In genomic region chr17:36944121-36944775, GRCm38 (mm10) we compare ENCODE assay signal across 10 mouse cellular contexts. TPM values are rescaled to one million over a fixed set of nuclear protein-coding genes. Genes with fewer than 3 reads are reported as not detected.
DNase-seq lines count a peak whose midpoint lies in the region; TF ChIP-seq lines count a peak whose summit lies in the region.
"Had no signal": no experiment of that assay in that cellular context is flagged by ENCODE, and none has a peak within 500 bp of the region (broad histone marks: within the 10 kb centered on the region; RNA-seq: fewer than 3 reads in every experiment).

No protein-coding gene starts in this region.

- TF ChIP-seq CTCF in kidney, adult 2 months (conservative IDR thresholded peaks at IDR 0.05; ENCODE audit: insufficient read depth, insufficient read length, low read depth, low read length) = peak; percentile 14; the same call in 1 of the 2 replicates
- peak; percentile 7; the same call in 1 of the 2 replicates for TF ChIP-seq CTCF in small intestine, adult 2 months (IDR thresholded peaks at IDR 0.05; ENCODE audit: extremely low read depth, insufficient read length, insufficient replicate concordance, low read depth, low read length)

- peaks cover 8% of the 10 kb centered on the region for H3K4me1 ChIP-seq in kidney, adult 2 months (ENCODE audit: control insufficient read depth, insufficient read depth, low read length)
- H3K4me1 ChIP-seq in small intestine, adult 2 months (ENCODE audit: control insufficient read depth, insufficient read depth, insufficient read length, low read length) = peaks cover 19% of the 10 kb centered on the region

- no peak for DNase-seq in kidney, adult 2 months
- no peak for DNase-seq in kidney, adult 18-20 months
- peak; percentile 67 for DNase-seq in R1 (ENCODE audit: low read depth, low spot score)
- DNase-seq in embryo, embryonic 9.5 days (ENCODE audit: extremely low spot score) = peak; percentile 18
- DNase-seq in adrenal gland, adult 8-10 months = no peak
- no peak for DNase-seq in adrenal gland, adult 2 months
- no peak for DNase-seq in gastrocnemius, postnatal 14 days
- DNase-seq: liver, embryonic 13.5 days had no signal

- intact Hi-C loops in gastrocnemius, postnatal 14 days (cut with DNase I; ENCODE audit: low total_unique reads) = no loop called here

- H3K4me3 ChIP-seq in kidney, adult 2 months (ENCODE audit: insufficient read depth, low read depth, low read length) = no peak overlapping the region
- H3K4me3 ChIP-seq in small intestine, adult 2 months (ENCODE audit: low read depth, low read length) = 0 out of 2 replicates have a peak overlapping the region, but pooled peaks have one; percentile 2
- H3K4me3 ChIP-seq: liver, embryonic 13.5 days had no signal

- TF ChIP-seq POLR2A in kidney, adult 2 months (IDR thresholded peaks at IDR 0.05; ENCODE audit: low read depth, low read length) = no peak
- TF ChIP-seq POLR2A in small intestine, adult 2 months (IDR thresholded peaks at IDR 0.05; ENCODE audit: low read depth, low read length) = no peak

- no peaks in the 10 kb centered on the region for H3K36me3 ChIP-seq in kidney, adult 2 months (ENCODE audit: control insufficient read depth, insufficient read depth, low read length)
- peaks cover 5% of the 10 kb centered on the region for H3K36me3 ChIP-seq in small intestine, adult 2 months (ENCODE audit: control insufficient read depth, insufficient read depth, low read length)

- H3K27ac ChIP-seq in kidney, adult 2 months (ENCODE audit: insufficient read depth, low read depth, low read length) = no peak overlapping the region
- no peak overlapping the region for H3K27ac ChIP-seq in small intestine, adult 2 months (ENCODE audit: insufficient read depth, low read depth, low read length)
- H3K27ac ChIP-seq: heart, embryonic 15.5 days; liver, embryonic 13.5 days had no signal

- no peaks in the 10 kb centered on the region for H3K27me3 ChIP-seq in kidney, adult 2 months (replicated peaks; ENCODE audit: control insufficient read depth, insufficient read depth, low read length)
- peaks cover 14% of the 10 kb centered on the region for H3K27me3 ChIP-seq in small intestine, adult 2 months (ENCODE audit: control insufficient read depth, insufficient read depth, low read length)

- WGBS in kidney, adult 2 months = 44% methylated on average over 9 of the region's 9 CpGs
- 31% methylated on average over 9 of the region's 9 CpGs for WGBS in small intestine, adult 2 months

RNA-seq across cellular contexts. Expression of gene Rnf39, which starts 1.5 kb away (rescaled TPM):
- 0.36 and 0.69 TPM in 2 replicates for polyA plus RNA-seq in kidney, adult 2 months (2012; rRNA removed)
- 3.6 and 16.0 TPM in 2 replicates for polyA plus RNA-seq in small intestine, adult 2 months (2012; rRNA removed)
- under 1 TPM in 3 of 4 experiments, not detected in 1; 0.15 to 0.51 (median 0.17) TPM for total RNA-seq in adrenal gland, adult 8-10 months (2022)
- under 1 TPM; 0.35 to 0.49 TPM for total RNA-seq in adrenal gland, adult 2 months (2021)
- polyA plus RNA-seq in adrenal gland, adult 2 months (2012; rRNA removed) = 0.29 and 2.1 TPM in 2 replicates
- total RNA-seq in gastrocnemius, postnatal 14 days (2021) = not detected
- polyA plus RNA-seq: liver, embryonic 13.5 days had no signal

RNA-seq across cellular contexts. Expression of gene Ppp1r11, which starts 7.3 kb away (rescaled TPM):
- 54.9 and 73.8 TPM in 2 replicates for polyA plus RNA-seq in kidney, adult 2 months (2012; rRNA removed)
- 16.7 and 31.1 TPM in 2 replicates for polyA plus RNA-seq in small intestine, adult 2 months (2012; rRNA removed)
- 100 to 1,000 TPM in 1 of 4 experiments, 10 to 100 TPM in 3; 74.5 to 104 (median 81.9) TPM for total RNA-seq in adrenal gland, adult 8-10 months (2022)
- total RNA-seq in adrenal gland, adult 2 months (2021) = 100 to 1,000 TPM; 104 to 111 TPM
- polyA plus RNA-seq in adrenal gland, adult 2 months (2012; rRNA removed) = 21.4 and 23.1 TPM in 2 replicates
- total RNA-seq in gastrocnemius, postnatal 14 days (2021) = 10 to 100 TPM; 63.5 to 67.7 TPM

RNA-seq across cellular contexts. Expression of gene Znrd1, which starts 14.1 kb away (rescaled TPM):
- polyA plus RNA-seq in kidney, adult 2 months (2012; rRNA removed) = 26.5 and 33.7 TPM in 2 replicates
- polyA plus RNA-seq in small intestine, adult 2 months (2012; rRNA removed) = 14.3 and 23.8 TPM in 2 replicates
- total RNA-seq in adrenal gland, adult 8-10 months (2022) = 10 to 100 TPM; 39.0 to 48.4 (median 43.6) TPM
- 10 to 100 TPM; 41.1 to 41.6 TPM for total RNA-seq in adrenal gland, adult 2 months (2021)
- 11.6 and 12.8 TPM in 2 replicates for polyA plus RNA-seq in adrenal gland, adult 2 months (2012; rRNA removed)
- total RNA-seq in gastrocnemius, postnatal 14 days (2021) = 10 to 100 TPM; 15.6 to 17.3 TPM

RNA-seq across cellular contexts. Expression of gene Znrd1as, which starts 14.1 kb away (rescaled TPM):
- 3.1 and 4.2 TPM in 2 replicates for polyA plus RNA-seq in kidney, adult 2 months (2012; rRNA removed)
- polyA plus RNA-seq in small intestine, adult 2 months (2012; rRNA removed) = 0.18 and 0.25 TPM in 2 replicates
- total RNA-seq in adrenal gland, adult 8-10 months (2022) = 10 to 100 TPM; 10.8 to 13.1 (median 11.9) TPM
- 10 to 100 TPM; 12.4 to 14.8 TPM for total RNA-seq in adrenal gland, adult 2 months (2021)
- polyA plus RNA-seq in adrenal gland, adult 2 months (2012; rRNA removed) = 0.32 and 0.57 TPM in 2 replicates
- 10 to 100 TPM in 1 of 2 experiments, 1 to 10 TPM in 1; 9.3 to 11.4 TPM for total RNA-seq in gastrocnemius, postnatal 14 days (2021)

RNA-seq across cellular contexts. Expression of gene 2410137M14Rik, which starts 36.8 kb away (rescaled TPM):
- polyA plus RNA-seq in kidney, adult 2 months (2012; rRNA removed) = 0.25 TPM in 1 of 2 replicates, not detected in the other
- polyA plus RNA-seq in small intestine, adult 2 months (2012; rRNA removed) = not detected in 2 replicates
- not detected for total RNA-seq in adrenal gland, adult 8-10 months (2022)
- not detected for total RNA-seq in adrenal gland, adult 2 months (2021)
- not detected in 2 replicates for polyA plus RNA-seq in adrenal gland, adult 2 months (2012; rRNA removed)
- under 1 TPM in 1 of 2 experiments, not detected in 1; 0.25 TPM for total RNA-seq in gastrocnemius, postnatal 14 days (2021)
- polyA plus RNA-seq: heart, embryonic 15.5 days; liver, embryonic 13.5 days had no signal

Comparison
In these comparisons a context has a peak if more than half of its experiments do, and no peak if none do; other contexts are left out.
1. DNase-seq: peak in R1 (single experiment) and embryo, embryonic 9.5 days (single experiment); none in kidney, adult 2 months (single experiment), kidney, adult 18-20 months (single experiment), adrenal gland, adult 8-10 months (single experiment), adrenal gland, adult 2 months (single experiment) and gastrocnemius, postnatal 14 days (single experiment).